Mouse (Mus musculus): ENCODE measurements around the gene Rnf157.

DNA sequence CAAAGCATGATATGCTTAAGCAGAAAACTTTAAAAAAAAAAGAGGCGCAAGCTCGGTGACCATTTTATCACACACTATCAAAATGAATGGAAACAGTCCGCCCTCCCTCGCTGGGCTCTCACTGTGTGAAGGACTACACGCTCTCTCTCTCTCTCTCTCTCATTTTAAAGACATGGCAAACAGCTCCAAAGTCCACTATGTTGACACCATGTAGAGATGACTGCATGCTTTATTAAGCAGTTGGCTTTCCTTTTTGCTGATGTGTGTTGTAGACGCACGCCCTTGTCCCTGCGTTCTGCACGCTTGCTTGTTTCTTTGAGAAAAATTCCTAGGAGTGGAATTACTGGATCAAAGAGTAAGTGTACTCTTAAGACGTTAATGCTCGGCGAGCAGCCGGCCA, 47.4 kb downstream of the Rnf157 start:
- TF ChIP-seq CTCF (conservative IDR thresholded peaks at IDR 0.05 in 1 of 2, IDR thresholded peaks at IDR 0.05 in 1 of 2; ENCODE audit: low read depth in 2 of 2, low read length in 2 of 2), result no peak
- no peak for TF ChIP-seq RAD21 (IDR thresholded peaks at IDR 0.05; ENCODE audit: low read depth, low read length)
- no peak for TF ChIP-seq POLR2A (IDR thresholded peaks at IDR 0.05; ENCODE audit: low read depth, low read length)
- no peak for TF ChIP-seq POLR2AphosphoS2 (IDR thresholded peaks at IDR 0.05; ENCODE audit: low read depth, low read length)
- no peak for TF ChIP-seq KAT2A (IDR thresholded peaks at IDR 0.05; ENCODE audit: insufficient replicate concordance, low read length)
- TF ChIP-seq ZMIZ1 (IDR thresholded peaks at IDR 0.05; ENCODE audit: low read depth, low read length), result no peak
- no peak for TF ChIP-seq UBTF (IDR thresholded peaks at IDR 0.05; ENCODE audit: low read depth, low read length)
- TF ChIP-seq PAX5 (IDR thresholded peaks at IDR 0.05; ENCODE audit: low read length), result no peak
- TF ChIP-seq USF2 (conservative IDR thresholded peaks at IDR 0.05; ENCODE audit: low read depth, low read length), result no peak
- TF ChIP-seq BHLHE40 (IDR thresholded peaks at IDR 0.05; ENCODE audit: low read depth, low read length), result no peak

All from CH12.LX (cell line).